Mouse (Mus musculus): ENCODE data around the gene Kcnh2. TPM values are rescaled to one million over a fixed set of nuclear protein-coding genes. Genes with fewer than 3 reads are reported as not detected.

Kcnh2 gene
- polyA plus RNA-seq, 1 experiment from 2014 or later, result 11.9 TPM

DNA sequence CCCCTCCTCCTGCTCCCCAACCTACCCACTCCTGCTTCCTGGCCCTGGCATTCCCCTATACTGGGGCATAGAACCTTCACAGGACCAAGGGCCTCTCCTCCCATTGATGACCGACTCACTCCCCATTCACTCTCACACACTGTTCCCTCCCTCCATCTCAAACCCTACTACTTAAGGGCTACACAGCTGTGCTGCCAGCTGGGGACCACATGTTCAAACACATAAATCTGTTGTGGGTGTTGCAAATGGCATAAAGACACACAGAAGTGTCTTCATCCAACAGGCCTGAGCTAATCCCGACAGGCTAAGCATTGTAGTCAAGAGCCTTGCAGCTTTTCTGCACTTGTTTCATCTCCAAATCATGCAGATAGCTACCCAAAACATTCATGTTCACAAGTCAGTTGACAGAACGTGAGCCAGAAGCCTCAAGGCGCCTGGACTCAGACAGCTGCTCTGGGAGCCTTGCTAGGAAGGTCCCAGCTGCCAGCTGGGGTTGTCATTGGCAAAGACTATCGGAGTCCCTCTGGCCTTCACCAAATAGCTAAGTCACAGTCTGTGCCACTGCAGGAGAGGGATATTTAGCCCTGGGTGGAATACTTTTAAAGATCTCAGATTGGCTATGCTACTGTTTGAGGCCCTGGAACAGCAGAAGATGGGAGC is 44.2 kb downstream of the Kcnh2 start:
- H3K4me1 ChIP-seq (replicated peaks; ENCODE audit: control insufficient read depth, insufficient read depth, low read length), result no peaks in the 10 kb centered on the region
- H3K9ac ChIP-seq (ENCODE audit: low read depth, low read length), result no peak overlapping the region
- H3K36me3 ChIP-seq (ENCODE audit: control insufficient read depth, insufficient read depth, low read length), result no peaks in the 10 kb centered on the region
- ATAC-seq (ENCODE audit: low FRiP score) (no peak), DNase-seq (ENCODE audit: low spot score) (no peak)
- no peak overlapping the region for H3K27ac ChIP-seq (ENCODE audit: low read depth, low read length)
- H3K27me3 ChIP-seq (ENCODE audit: control insufficient read depth, insufficient read depth, low read length), result no peaks in the 10 kb centered on the region
- no peaks in the 10 kb centered on the region for H3K9me3 ChIP-seq (ENCODE audit: control insufficient read depth, low read length)
- no peak overlapping the region for H3K4me3 ChIP-seq (ENCODE audit: low read depth, low read length)
- no peak overlapping the region for H3K4me2 ChIP-seq (replicated peaks; ENCODE audit: low read depth, low read length)
- WGBS, result 68% methylated on average over 5 of the region's 5 CpGs

DNA sequence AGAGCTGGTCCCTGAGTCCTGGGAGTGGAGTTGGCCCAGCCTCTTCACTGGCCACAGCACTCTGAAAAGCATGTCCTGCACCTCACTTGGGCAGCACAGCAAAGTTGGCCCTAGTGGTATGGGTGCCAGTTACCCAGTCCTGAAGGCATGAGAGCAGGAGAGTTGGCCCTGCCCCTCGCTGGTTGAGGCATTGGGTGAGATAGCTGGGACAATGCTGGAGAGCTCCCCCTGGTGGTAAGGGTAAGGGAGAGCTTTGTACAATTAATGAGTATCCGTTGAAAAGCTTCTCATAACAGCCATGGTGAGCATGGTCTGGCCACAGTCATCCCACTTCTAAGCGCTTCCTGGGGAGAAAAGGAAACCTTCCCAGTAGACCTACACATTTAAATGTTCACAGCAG is 48.2 kb downstream of the Kcnh2 start:
- Histone ChIP-seq H3K4me2 (replicated peaks; ENCODE audit: low read depth, low read length) (no peak overlapping the region), H3K36me3 (ENCODE audit: control insufficient read depth, insufficient read depth, low read length) (no peaks in the 10 kb centered on the region), H3K4me1 (replicated peaks; ENCODE audit: control insufficient read depth, insufficient read depth, low read length) (no peaks in the 10 kb centered on the region), H3K27ac (ENCODE audit: low read depth, low read length) (no peak overlapping the region), H3K27me3 (ENCODE audit: control insufficient read depth, insufficient read depth, low read length) (no peaks in the 10 kb centered on the region), H3K9ac (ENCODE audit: low read depth, low read length) (no peak overlapping the region), H3K9me3 (ENCODE audit: control insufficient read depth, low read length) (no peaks in the 10 kb centered on the region), H3K4me3 (ENCODE audit: low read depth, low read length) (no peak overlapping the region)
- DNase-seq (ENCODE audit: low spot score) (no peak), ATAC-seq (ENCODE audit: low FRiP score) (no peak)
- 70% methylated on average over 3 of the region's 3 CpGs for WGBS

DNA sequence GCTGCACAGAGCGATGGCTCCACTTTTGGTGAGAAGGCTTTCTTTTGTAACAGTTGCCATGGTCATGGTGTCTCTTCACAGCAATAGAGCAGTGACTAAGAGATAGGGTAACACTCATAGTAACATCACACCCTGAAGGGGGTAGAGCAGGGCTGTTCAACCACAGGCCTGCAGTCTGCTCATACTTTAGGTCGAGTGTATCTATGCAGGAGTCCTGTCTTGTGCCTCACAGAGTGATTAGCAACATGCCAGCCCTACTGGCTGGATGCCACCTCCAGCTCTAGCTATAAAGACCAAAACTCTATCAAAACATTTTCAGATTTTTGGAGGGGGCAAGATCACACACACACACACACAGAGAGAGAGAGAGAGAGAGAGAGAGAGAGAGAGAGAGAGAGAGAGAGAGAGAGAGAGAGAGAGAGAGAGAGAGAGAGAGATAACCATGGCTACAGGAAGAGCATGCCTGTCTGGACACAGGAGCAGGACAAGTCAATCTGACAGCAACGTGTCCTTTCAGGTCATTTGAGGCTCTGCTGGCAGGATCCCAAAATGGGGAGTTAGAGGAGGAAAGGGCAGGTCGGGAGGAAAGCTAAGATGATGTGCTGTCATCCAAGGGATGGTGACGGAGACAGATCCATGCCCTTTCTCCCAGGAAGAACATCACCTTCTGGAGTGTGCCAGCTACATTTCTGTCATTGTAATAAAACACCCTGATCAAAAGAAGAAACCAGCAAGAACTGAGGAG is 51.4 kb downstream of the Kcnh2 start:
- no peaks in the 10 kb centered on the region for H3K4me1 ChIP-seq (replicated peaks; ENCODE audit: control insufficient read depth, insufficient read depth, low read length)
- 69% methylated on average over 5 of the region's 5 CpGs for WGBS
- H3K4me3 ChIP-seq (ENCODE audit: low read depth, low read length), result no peak overlapping the region

DNA sequence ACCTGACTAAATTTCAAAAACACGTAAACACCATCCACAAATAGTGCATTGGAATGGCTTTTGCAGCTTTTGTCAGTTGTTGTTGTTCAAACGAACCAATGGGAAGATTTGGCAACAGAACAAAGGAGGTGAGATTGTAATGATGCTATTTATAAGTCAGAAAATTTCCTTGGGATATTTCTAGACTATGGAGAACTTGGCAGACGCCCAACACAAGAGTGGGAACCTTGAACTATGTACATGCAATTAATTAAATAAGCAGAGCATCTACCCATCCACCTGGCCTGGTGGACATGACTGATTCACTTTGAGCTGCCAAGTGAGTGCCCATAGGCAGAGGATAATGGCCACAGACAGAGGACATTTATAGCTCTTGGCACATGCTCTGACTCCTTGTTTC is 59.5 kb downstream of the Kcnh2 start:
- no peaks in the 10 kb centered on the region for H3K9me3 ChIP-seq (ENCODE audit: control insufficient read depth, low read length)
- no peak overlapping the region for H3K27ac ChIP-seq (ENCODE audit: low read depth, low read length)
- H3K4me3 ChIP-seq (ENCODE audit: low read depth, low read length), result no peak overlapping the region
- H3K4me2 ChIP-seq (replicated peaks; ENCODE audit: low read depth, low read length), result no peak overlapping the region
- DNase-seq (ENCODE audit: low spot score), result no peak
- no peaks in the 10 kb centered on the region for H3K27me3 ChIP-seq (ENCODE audit: control insufficient read depth, insufficient read depth, low read length)
- no peak overlapping the region for H3K9ac ChIP-seq (ENCODE audit: low read depth, low read length)
- no peak for ATAC-seq (ENCODE audit: low FRiP score)
- 77% methylated on average over 3 of the region's 3 CpGs for WGBS
- no peaks in the 10 kb centered on the region for H3K4me1 ChIP-seq (replicated peaks; ENCODE audit: control insufficient read depth, insufficient read depth, low read length)
- H3K36me3 ChIP-seq (ENCODE audit: control insufficient read depth, insufficient read depth, low read length), result no peaks in the 10 kb centered on the region

More for the DNA sequence above, 51.4 kb downstream of the Kcnh2 start:
- H3K36me3 ChIP-seq (ENCODE audit: control insufficient read depth, insufficient read depth, low read length), result no peaks in the 10 kb centered on the region
- H3K9me3 ChIP-seq (ENCODE audit: control insufficient read depth, low read length), result no peaks in the 10 kb centered on the region
- H3K27ac ChIP-seq (ENCODE audit: low read depth, low read length), result no peak overlapping the region
- ATAC-seq (ENCODE audit: low FRiP score) (no peak), DNase-seq (ENCODE audit: low spot score) (no peak)
- H3K27me3 ChIP-seq (ENCODE audit: control insufficient read depth, insufficient read depth, low read length), result no peaks in the 10 kb centered on the region
- H3K4me2 ChIP-seq (replicated peaks; ENCODE audit: low read depth, low read length), result no peak overlapping the region
- H3K9ac ChIP-seq (ENCODE audit: low read depth, low read length), result no peak overlapping the region

DNA sequence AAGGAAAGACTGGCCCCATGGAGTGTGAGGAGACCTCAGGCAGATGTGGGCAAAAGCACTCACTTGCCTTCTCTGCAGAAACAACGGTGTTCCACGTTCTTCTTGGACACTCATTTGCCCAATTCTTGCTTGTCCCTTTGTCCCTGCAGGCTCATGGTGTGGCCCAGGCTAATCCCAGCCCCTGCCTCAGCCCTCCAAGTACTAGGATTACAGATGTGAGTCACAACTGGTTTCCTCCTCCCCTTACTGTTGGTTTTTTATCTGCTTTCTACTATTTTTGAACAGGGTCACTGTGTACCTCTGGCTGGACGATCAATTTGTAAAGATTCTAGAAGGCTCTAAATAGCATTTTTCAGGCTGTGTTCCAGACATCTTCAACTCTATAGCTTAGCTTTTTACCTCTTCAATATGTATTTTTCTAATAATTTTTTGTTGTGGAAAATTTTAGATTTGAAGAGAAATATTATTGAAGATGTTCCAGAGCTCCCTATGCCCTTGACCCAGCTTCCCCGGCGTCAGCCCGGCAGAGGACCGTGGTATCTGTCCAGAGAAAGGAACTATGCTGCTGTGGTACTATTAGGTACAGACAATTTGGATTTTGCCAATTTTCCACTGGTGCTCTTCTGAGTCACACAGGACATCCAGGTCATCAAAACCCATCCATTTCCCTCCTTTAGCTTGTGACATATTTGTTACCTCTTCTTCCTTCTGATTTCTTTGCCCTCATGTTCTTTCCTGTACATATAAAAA is 65.0 kb downstream of the Kcnh2 start:
- DNase-seq (ENCODE audit: low spot score), result no peak
- Histone ChIP-seq H3K27me3 (ENCODE audit: control insufficient read depth, insufficient read depth, low read length) (no peaks in the 10 kb centered on the region), H3K9ac (ENCODE audit: low read depth, low read length) (no peak overlapping the region), H3K4me1 (replicated peaks; ENCODE audit: control insufficient read depth, insufficient read depth, low read length) (no peaks in the 10 kb centered on the region), H3K9me3 (ENCODE audit: control insufficient read depth, low read length) (no peaks in the 10 kb centered on the region), H3K4me2 (replicated peaks; ENCODE audit: low read depth, low read length) (no peak overlapping the region), H3K27ac (ENCODE audit: low read depth, low read length) (no peak overlapping the region), H3K4me3 (ENCODE audit: low read depth, low read length) (no peak overlapping the region), H3K36me3 (ENCODE audit: control insufficient read depth, insufficient read depth, low read length) (no peaks in the 10 kb centered on the region)
- ATAC-seq (ENCODE audit: low FRiP score), result no peak
- WGBS, result 84% methylated on average over 7 of the region's 7 CpGs

DNA sequence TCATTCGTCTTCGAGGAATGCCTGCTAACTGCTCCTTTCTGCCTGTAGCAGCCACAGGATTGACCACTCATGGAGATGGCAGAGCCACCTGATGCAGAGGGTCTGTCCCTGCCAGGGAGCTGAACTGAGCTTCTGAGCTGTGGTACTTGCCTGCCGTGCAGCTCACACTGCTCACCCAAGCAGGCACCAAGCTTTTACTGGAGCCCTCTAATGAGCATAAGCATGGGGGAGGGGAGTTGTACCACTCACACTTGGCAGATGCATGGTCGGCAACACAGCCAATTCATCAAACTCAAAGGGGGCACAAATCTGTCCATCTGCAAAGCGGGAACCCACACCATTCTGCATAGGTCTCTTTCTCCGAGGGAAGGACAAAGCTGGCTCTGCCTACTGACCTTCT is 67.3 kb downstream of the Kcnh2 start:
- no peak overlapping the region for H3K4me2 ChIP-seq (replicated peaks; ENCODE audit: low read depth, low read length)
- 71% methylated on average over 6 of the region's 6 CpGs for WGBS
- no peak overlapping the region for H3K9ac ChIP-seq (ENCODE audit: low read depth, low read length)
- H3K4me1 ChIP-seq (replicated peaks; ENCODE audit: control insufficient read depth, insufficient read depth, low read length), result no peaks in the 10 kb centered on the region
- H3K27me3 ChIP-seq (ENCODE audit: control insufficient read depth, insufficient read depth, low read length), result no peaks in the 10 kb centered on the region
- DNase-seq (ENCODE audit: low spot score) (no peak), ATAC-seq (ENCODE audit: low FRiP score) (no peak)
- no peaks in the 10 kb centered on the region for H3K9me3 ChIP-seq (ENCODE audit: control insufficient read depth, low read length)
- H3K4me3 ChIP-seq (ENCODE audit: low read depth, low read length), result no peak overlapping the region
- no peak overlapping the region for H3K27ac ChIP-seq (ENCODE audit: low read depth, low read length)
- H3K36me3 ChIP-seq (ENCODE audit: control insufficient read depth, insufficient read depth, low read length), result no peaks in the 10 kb centered on the region

DNA sequence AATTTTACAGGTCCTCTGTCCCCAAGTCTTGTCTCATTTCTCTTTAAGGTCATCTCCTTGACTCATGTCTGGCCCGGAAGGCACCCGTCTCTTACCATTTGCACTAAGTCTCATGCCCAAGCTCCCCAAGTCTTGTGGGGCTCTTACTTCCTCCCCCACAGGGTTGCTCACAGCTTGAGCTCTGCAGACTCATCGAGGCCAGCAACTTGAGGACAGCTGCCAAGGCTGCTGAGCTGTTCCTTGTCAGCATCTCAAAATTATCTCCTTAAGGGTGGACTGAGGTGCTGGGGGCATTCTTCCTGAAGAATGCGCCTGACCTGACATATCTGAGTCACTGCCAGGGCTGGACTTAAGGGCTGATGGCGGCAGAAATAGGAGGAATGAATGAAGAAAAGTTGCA is 68.2 kb downstream of the Kcnh2 start:
- no peak for ATAC-seq (ENCODE audit: low FRiP score)
- Histone ChIP-seq H3K4me1 (replicated peaks; ENCODE audit: control insufficient read depth, insufficient read depth, low read length) (no peaks in the 10 kb centered on the region), H3K9ac (ENCODE audit: low read depth, low read length) (no peak overlapping the region), H3K36me3 (ENCODE audit: control insufficient read depth, insufficient read depth, low read length) (no peaks in the 10 kb centered on the region), H3K4me3 (ENCODE audit: low read depth, low read length) (no peak overlapping the region), H3K27ac (ENCODE audit: low read depth, low read length) (no peak overlapping the region), H3K9me3 (ENCODE audit: control insufficient read depth, low read length) (no peaks in the 10 kb centered on the region), H3K27me3 (ENCODE audit: control insufficient read depth, insufficient read depth, low read length) (no peaks in the 10 kb centered on the region), H3K4me2 (replicated peaks; ENCODE audit: low read depth, low read length) (no peak overlapping the region)
- DNase-seq (ENCODE audit: low spot score), result no peak
- WGBS, result 79% methylated on average over 5 of the region's 5 CpGs

DNA sequence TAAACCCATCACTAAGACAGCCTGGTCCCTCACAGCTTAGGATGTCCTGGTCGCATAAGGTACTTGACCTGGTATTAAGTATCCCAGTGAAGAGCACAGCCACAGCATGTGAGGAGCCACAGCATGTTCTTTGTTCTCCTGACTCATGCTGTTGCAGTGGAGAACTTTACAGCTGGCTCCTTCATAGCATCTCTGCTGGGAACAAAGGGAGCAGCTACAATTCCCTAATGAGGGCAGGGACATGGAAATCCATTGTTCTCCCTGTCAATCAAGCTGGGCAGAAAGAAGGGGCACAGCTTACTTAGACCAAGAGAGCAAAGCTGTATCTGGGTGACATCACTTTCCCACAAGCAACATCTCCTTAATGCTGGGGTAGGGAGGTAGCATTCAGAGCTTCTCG is 70.9 kb downstream of the Kcnh2 start:
- H3K27me3 ChIP-seq (ENCODE audit: control insufficient read depth, insufficient read depth, low read length), result no peaks in the 10 kb centered on the region

More for the DNA sequence above, 70.9 kb downstream of the Kcnh2 start:
- ATAC-seq (ENCODE audit: low FRiP score), result peak; percentile 57; the same call in 1 of the 2 replicates
- Histone ChIP-seq H3K4me2 (replicated peaks; ENCODE audit: low read depth, low read length) (no peak overlapping the region), H3K27ac (ENCODE audit: low read depth, low read length) (peak overlapping the region; percentile 19; the same call in 1 of the 2 replicates), H3K9ac (ENCODE audit: low read depth, low read length) (no peak overlapping the region; the same call in 1 of the 2 replicates), H3K9me3 (ENCODE audit: control insufficient read depth, low read length) (no peaks in the 10 kb centered on the region), H3K4me1 (replicated peaks; ENCODE audit: control insufficient read depth, insufficient read depth, low read length) (no peaks in the 10 kb centered on the region), H3K36me3 (ENCODE audit: control insufficient read depth, insufficient read depth, low read length) (no peaks in the 10 kb centered on the region), H3K4me3 (ENCODE audit: low read depth, low read length) (no peak overlapping the region)
- peak; percentile 61 for DNase-seq (ENCODE audit: low spot score)
- 51% methylated on average over 2 of the region's 2 CpGs for WGBS
